Mouse (Mus musculus): ENCODE measurements at regions not wholly inside any gene's neighbourhood (a gene's known extent, or its start where the extent isn't known, plus 50 kb on each side); places are given as distances from the start of the nearest gene placed in this dataset.
"Not testable (repeated sequence)": the region's sequence is repeated elsewhere in the genome, so short reads cannot be mapped to it uniquely, and the experiment has no call there.

DNA sequence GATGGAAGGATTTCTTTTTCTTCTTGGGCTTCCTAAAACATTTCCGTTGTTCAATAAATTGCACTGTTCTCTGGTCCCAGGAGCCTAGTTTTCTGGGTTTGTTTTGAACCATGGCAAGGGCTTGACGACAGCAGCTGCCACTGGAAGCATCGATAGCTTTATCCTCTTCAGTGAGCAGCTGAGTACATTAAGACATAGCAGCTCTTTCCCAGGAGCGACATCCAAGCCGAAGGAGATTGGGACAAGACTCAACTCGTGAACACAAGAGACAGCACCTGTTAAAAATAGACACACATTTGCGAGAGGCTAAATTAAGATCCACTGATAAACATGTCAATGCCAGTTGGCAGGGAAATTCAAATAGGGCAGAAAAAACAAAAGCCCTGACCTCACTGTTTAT lies 194.7 kb upstream of the Rhobtb1 start:
- in situ Hi-C loops (cut with MboI, MseI) = no loop called here

DNA sequence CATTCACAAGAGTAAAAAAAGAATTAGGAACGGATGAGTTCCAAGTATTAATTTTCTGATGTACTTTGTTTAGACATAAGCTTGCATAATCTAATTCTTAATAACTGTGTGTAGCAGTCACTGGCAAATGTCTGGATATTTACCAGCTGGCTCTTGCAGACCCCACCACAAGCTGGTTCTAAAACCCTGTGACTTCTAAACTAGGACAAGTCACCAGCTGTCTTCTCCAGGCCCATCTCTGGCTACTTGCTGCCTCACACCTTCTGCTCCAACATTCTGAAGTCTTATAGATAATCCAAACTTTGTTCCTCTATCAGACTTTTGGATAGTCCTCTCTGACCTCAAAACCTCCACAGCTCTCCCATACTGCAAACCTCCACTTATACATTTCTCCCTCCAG lies 189.9 kb upstream of the Rhobtb1 start:
- in situ Hi-C loops (cut with MboI, MseI) = no loop called here

DNA sequence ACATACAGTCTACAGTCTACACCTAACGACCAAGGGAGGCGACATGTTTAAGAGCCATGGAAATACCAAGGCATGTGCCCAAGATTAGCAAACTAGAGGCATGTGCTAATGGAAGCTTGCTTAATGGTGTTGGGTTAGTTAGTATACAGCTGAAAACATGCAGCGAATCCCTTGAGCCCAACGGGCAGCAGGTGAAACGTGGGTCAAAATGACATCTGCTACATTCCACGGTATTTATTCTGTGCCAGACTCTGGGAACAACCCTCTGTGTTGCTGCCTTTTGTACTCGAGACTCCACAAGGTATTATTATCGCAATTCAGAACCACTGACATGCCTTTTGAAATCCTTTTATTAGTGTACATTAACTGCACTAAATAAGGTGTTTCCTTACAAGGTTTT lies 188.1 kb upstream of the Rhobtb1 start:
- in situ Hi-C loops (cut with MboI, MseI) = no loop called here

- in situ Hi-C loops (cut with MboI, MseI) = no loop called here
Observed at GRCm38 (mm10) chr10:68965271-68965670, 186.0 kb upstream of the Rhobtb1 start.

- in situ Hi-C loops (cut with MboI, MseI) = no loop called here
Observed at GRCm38 (mm10) chr10:68967976-68968968, 183.0 kb upstream of the Rhobtb1 start.

DNA sequence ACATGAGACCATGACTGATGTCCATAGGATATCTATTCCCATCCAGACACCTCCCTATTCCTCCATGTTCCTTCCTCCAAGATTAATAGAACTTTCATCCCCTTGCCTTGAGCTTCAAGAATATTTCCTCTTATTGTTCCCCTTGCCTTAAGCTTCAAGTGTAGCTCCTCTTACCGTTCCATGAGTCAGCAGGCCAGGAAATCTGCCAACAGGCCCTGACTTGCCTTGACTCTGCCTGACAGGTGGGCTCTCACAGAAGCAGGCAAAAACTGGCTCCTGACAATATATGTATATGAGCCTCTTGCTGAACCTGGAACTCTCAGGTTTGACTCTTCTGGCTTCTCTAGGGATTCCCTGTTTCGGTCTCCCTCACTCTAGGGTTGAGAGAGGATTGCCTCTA lies 180.7 kb upstream of the Rhobtb1 start:
- in situ Hi-C loops (cut with MboI, MseI) = no loop called here

- in situ Hi-C loops (cut with MboI, MseI) = no loop called here
Observed at GRCm38 (mm10) chr10:68974771-68975170, 176.5 kb upstream of the Rhobtb1 start.

- in situ Hi-C loops (cut with MboI, MseI) = no loop called here
Observed at GRCm38 (mm10) chr10:68976443-68977025, 174.7 kb upstream of the Rhobtb1 start.

GRCm38 (mm10) chr10:68978115-68978514 lies 173.1 kb upstream of the Rhobtb1 start:
- in situ Hi-C loops (cut with MboI, MseI) = no loop called here

GRCm38 (mm10) chr10:68979949-68980348 lies 171.3 kb upstream of the Rhobtb1 start:
- in situ Hi-C loops (cut with MboI, MseI) = no loop called here

- in situ Hi-C loops (cut with MboI, MseI) = no loop called here
Observed at GRCm38 (mm10) chr10:68982288-68982687, 168.9 kb upstream of the Rhobtb1 start.

DNA sequence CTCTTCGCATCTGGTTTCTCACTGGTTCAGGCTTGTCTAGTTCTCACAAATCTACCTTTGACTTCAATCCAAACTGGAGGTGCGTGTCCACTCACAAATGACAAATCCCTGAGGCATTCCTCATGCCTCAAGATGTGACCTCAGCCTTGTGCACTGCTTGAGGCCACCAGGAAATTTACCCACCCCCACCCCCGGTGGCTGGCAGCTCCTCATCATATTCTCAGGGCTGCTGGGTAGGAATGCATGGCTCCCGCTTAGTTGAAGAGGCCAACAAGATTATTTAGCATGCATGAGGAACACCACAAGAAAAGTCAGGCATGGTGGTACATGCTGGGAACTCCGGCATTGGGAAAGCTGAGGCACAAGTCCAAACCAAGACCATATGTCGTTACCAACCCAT lies 160.7 kb upstream of the Rhobtb1 start:
- in situ Hi-C loops (cut with MboI, MseI) = no loop called here

DNA sequence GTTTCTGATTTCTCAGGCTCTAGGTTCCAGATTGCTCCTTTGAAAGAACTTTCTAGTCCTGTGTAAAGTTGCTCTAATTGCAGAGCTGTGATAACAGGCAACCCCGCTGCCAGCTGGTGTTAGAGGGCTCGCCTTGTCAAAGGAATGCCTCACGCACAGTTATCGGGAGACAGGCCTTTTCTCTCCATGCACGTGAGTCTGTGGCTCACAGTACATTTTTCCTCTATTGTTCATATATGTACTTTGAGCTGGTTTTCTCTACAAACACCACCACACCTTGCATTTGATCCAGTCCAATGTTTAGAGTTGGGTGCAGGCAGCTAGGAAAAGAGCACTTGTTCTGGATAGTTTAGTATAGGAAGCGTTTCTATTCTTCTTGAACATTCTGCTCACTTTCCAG lies 151.6 kb upstream of the Rhobtb1 start:
- in situ Hi-C loops (cut with MboI, MseI) = no loop called here

DNA sequence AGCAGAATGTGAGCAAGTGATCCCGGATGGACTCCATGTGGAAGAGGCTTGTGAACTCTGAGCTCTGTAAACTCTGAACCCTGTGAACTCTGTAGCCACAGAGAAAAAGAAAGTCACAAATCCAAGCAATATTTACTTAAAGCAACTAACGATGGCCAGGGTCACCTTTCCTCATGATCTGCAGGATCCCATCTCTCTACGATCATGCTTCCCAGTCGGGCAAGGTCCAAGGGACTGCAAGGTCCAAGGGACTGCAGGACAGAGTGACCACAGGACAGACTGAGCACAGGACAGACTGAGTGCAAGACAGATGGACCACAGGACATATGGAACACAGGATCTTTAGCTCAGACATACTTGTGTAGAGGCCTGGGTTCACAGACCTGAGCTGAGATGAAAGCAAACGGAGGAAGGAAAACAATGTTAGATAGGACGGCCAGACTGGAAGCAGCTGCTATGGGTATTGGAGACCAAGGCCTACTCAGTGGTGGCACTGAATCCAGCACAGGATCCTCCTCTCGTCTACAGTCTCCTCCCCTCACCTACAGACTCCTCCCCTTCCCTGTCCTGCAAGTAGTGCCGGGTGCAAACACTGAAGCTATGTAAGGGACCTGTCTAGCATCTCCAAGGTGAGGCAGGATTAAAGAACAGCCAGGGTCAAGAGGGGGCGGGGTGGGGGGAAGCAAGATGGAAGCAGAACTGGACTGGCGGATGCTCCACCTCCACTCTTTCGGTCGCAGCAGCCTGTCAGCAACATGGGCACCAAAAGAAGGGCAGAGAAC lies 149.4 kb upstream of the Rhobtb1 start:
- in situ Hi-C loops (cut with MboI, MseI) = no loop called here

DNA sequence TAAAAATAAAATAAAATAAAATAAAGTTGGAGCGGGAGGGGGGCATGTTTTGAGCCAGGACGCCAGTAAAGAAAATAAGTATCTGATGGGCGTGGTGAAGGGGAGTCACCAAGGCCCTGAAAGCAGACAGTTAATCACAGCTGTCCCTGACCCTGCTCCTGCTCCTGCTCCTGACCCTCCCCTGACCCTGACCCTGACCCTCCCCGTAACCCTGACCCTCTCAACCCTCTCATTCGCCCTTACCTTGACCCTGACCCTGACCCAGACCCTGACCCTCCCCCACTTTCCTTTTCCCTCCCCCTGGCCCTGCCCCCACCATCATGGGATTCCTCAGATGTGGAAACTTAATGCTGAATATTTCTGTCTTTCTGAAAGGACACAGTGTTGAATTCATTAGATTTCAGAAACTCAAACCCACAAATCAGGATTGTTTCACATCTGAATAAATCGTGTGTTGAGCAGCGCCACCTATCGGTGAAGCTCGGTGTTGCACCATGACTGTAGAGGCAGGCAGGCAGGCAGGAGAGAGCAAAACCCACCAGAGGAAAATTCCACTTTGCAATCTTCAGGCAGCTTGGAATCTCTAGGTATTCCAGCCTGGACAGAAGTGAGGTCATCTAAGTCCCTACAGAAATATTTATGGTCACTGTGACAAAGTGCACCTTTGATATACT lies 145.9 kb upstream of the Rhobtb1 start:
- in situ Hi-C loops (cut with MboI, MseI) = no loop called here

GRCm38 (mm10) chr10:69008679-69009078 lies 142.6 kb upstream of the Rhobtb1 start:
- in situ Hi-C loops (cut with MboI, MseI) = not testable (repeated sequence)

GRCm38 (mm10) chr10:69020811-69021743 lies 130.2 kb upstream of the Rhobtb1 start:
- in situ Hi-C loops (cut with MboI, MseI) = no loop called here

GRCm38 (mm10) chr10:69033410-69033809 lies 117.8 kb upstream of the Rhobtb1 start:
- in situ Hi-C loops (cut with MboI, MseI) = no loop called here

DNA sequence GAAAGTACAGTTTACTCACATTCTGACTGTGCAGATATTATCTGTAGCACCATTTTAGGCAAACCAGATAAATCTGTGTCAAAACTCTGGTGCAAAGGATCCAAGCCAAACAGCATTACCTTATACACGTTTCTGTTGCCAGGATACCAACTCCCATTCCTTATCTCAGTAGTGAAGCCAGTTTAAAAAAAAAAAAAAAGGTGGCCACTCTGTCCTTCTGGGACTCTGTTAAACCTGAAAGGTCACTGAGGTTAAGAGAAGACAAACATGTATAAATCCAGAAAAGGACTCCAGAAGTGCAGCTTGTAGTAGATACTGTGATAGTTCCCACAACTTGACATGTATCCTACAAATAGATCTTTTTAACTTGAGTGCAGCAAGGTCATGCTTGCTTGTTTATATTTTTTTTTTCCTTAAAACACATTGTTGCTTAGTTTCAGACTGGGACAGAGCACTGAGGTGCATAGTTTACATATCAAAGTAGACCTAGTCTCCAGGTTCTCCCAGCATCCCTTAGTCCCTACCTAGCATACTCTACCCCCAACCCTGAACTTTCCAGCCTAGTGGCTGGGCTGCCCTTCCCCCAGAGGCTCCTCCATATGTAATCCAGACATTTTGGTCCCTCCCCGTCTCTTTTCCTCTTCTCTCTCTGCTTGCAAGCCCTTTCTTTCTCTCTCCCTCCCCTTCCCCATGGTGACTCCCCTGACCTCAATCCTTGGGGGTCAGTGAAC lies 116.7 kb upstream of the Rhobtb1 start:
- in situ Hi-C loops (cut with MboI, MseI) = no loop called here

DNA sequence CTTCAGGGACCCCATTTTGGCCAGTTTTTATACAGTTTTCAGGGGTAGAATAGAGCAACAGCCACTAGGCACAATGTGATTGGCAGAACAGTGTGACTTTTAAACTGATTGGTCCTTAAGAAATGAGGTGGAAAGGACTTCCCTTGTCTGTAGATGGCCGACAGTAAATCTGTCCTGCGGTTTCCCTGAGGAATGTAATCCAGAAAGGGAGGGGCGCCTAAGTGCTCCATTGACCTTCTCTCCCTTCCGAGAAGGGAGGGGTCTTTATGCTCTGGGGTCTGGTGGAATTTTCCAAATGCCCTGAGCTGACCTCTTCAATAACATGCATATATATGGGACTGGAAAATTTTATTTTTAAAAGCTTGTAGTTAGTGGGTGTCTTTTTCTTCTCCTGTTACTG lies 115.7 kb upstream of the Rhobtb1 start:
- in situ Hi-C loops (cut with MboI, MseI) = not testable (repeated sequence)
